Mouse (Mus musculus) embryonic fibroblast, embryonic 13.5 days (primary cell): ENCODE results near the gene Csf2ra.

Source experiments
- CTCF ChIP-seq: IDR thresholded peaks from 2 replicates; pipeline ENCODE4 v1.5.1; 2011; ENCODE audit warnings: mild to moderate bottlenecking, control low read depth, low read length, moderate library complexity, borderline replicate concordance; ENCODE audit not compliant: insufficient read depth
- POLR2A ChIP-seq: IDR thresholded peaks from 2 replicates; pipeline ENCODE4 v1.6.1; 2011; ENCODE audit warnings: low read depth, mild to moderate bottlenecking, control low read depth, low read length, moderate library complexity

GRCm38 (mm10) chr19:61261241-61261640, 33.0 kb upstream of the Csf2ra start:
- TF ChIP-seq CTCF (no peak), POLR2A (no peak)
